Mouse (Mus musculus) B cell, adult (primary cell): Measurements from ENCODE around the gene Amtn. TPM values are rescaled to one million over a fixed set of nuclear protein-coding genes. Genes with fewer than 3 reads are reported as not detected.

Experiments
- total RNA-seq: library from RNA; stranded (reverse); gene quantifications from 4 replicates; pipeline ENCODE4 v1.2.4, GENCODE M21; 2023; ENCODE audit not compliant: inconsistent age

Amtn gene
- not detected in 4 replicates for total RNA-seq

GRCm38 (mm10) chr5:88375808-88376207 lies at the start of gene Amtn:
TSS of gene Amtn (plus strand) at chr5:88376108.

Other genes with a start within 250 kb of the Amtn start
- not detected in 4 replicates for gene Gm11115, start 222.0 kb upstream of the Amtn start, total RNA-seq
- gene Gm7714, start 107.2 kb upstream of the Amtn start, total RNA-seq: not detected in 4 replicates
- gene Prol1, start 58.8 kb upstream of the Amtn start, total RNA-seq: not detected in 4 replicates
- not detected in 4 replicates for gene Ambn, start 79.9 kb downstream of the Amtn start, total RNA-seq
- not detected in 4 replicates for gene Enam, start 111.9 kb downstream of the Amtn start, total RNA-seq
- 115 to 167 TPM (median 137 TPM) in 4 replicates for gene Jchain, start 151.8 kb downstream of the Amtn start, total RNA-seq
- gene Utp3, start 178.4 kb downstream of the Amtn start, total RNA-seq: 34.1 to 35.3 TPM (median 34.7 TPM) in 4 replicates
- gene Rufy3, start 188.9 kb downstream of the Amtn start, total RNA-seq: 24.5 to 32.9 TPM (median 30.3 TPM) in 4 replicates